Mouse (Mus musculus) cortical plate, adult 2 months (tissue): ENCODE measurements at regions not wholly inside any gene's neighbourhood (a gene's known extent, or its start where the extent isn't known, plus 50 kb on each side); places are given as distances from the start of the nearest gene placed in this dataset.

Experiments used
- CTCF ChIP-seq: fragments of 200-500 bp; IDR thresholded peaks from 2 replicates; pipeline ENCODE4 v1.5.1; 2011; ENCODE audit warnings: mild to moderate bottlenecking, control low read depth, low read length; ENCODE audit not compliant: insufficient read depth; ENCODE audit errors: extremely low read depth
- POLR2A ChIP-seq: fragments of 200-500 bp; IDR thresholded peaks from 2 replicates; pipeline ENCODE4 v1.6.1; 2011; ENCODE audit warnings: mild to moderate bottlenecking, low read length, control low read depth; ENCODE audit not compliant: insufficient read depth; ENCODE audit errors: extremely low read depth

DNA sequence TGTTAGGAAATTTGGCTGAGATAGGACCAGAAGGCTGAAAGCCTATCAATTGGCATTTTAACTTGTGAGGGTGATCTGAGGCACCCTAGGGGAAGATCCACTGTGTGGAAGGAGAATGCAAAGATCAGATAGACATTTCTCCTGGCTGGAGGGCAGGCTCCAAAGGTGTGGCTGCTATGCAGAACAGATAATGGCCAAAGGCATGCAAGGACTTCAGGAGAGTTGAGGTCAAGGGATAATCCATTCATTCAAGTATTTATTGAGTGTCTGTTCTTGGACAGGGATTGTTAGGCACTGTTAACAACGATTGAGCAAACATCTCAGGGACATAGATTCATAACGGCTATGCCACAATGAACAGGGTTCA lies 58.2 kb upstream of the Tle4 start:
- no peak for TF ChIP-seq CTCF
- no peak for TF ChIP-seq POLR2A
